Mouse (Mus musculus): ENCODE data around the gene Dbnl.

DNA sequence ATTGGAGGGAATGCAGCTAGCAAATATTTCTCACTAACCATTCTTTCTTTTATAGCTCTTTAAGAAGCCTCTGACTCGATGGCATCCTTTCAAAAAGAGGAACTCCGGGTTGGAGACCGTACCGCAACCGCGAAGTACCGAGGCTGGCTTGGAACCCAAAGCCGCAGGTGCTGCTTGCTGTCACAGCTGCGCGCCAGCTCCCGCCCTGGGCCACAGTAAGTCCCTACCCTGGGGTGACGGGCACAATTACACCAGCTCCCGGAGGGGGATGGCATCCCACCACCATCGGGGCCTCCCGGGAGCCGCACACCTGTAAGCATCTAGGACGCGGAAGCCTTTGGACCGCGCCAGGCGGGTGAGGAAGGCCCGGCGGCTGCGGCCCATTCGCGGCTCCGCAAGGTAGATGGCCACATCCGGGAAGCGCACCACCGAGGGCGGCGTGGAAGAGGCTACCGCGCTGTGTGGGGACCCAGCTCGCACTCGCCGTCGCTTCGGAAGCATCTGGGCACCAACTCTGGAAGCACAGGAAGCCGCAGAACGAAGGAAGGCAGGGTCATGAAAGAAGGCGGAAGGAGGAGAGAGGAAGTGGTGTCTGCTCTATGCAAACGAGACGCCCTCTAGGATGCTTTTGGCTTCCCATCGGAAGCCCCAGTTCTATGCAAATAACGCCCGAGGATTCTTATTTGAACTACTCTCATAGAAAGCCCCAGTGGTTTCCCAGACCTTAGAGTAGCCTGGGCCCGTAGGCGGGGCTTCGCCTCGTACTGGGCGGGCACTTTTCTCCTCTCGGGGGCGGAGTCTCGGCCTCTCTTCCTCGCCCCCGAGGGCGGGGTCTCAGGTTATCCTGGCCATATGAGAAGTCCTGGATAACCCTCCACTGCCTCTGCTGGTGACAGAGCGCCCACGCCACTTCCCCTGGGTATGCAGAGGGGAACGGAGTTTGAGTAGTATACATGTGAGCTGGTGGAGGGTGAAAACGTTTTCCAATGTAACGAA lies 49.3 kb downstream of the Dbnl start, which contains the start of gene Polm:
- TF ChIP-seq CTCF (IDR thresholded peaks at IDR 0.05; ENCODE audit: low read depth) (peak; percentile 88), EP300 (IDR thresholded peaks at IDR 0.05; ENCODE audit: low read depth) (no peak)
